Mouse (Mus musculus) hindbrain, postnatal 0 days (tissue): ENCODE results near the gene Gab1. TPM values are rescaled to one million over a fixed set of nuclear protein-coding genes. Genes with fewer than 3 reads are reported as not detected.

Experiments
- ATAC-seq: fragments of 200-750 bp; cut with Nextera tagmentation; 2 replicates; pipeline ENCODE4 v1.8.0; 2017; ENCODE audit warnings: mild to moderate bottlenecking, moderate TSS enrichment, moderate library complexity
- DNase-seq: peaks from one replicate; pipeline ENCODE4 v3.0.0-alpha.2; 2015; ENCODE audit warnings: low spot score
- H3K27ac ChIP-seq: fragments of 300-500 bp; sonication (generic); 2 replicates; pipeline ENCODE4 v1.5.1; 2014; ENCODE audit warnings: mild to moderate bottlenecking
- H3K27me3 ChIP-seq: fragments of 300-500 bp; sonication (generic); 2 replicates; pipeline ENCODE4 v1.6.1; 2014; ENCODE audit warnings: low read length, mixed read lengths; ENCODE audit not compliant: insufficient read depth
- H3K36me3 ChIP-seq: fragments of 300-500 bp; sonication (generic); 2 replicates; pipeline ENCODE4 v1.6.1; 2014; ENCODE audit warnings: low read length, mixed read lengths; ENCODE audit not compliant: insufficient read depth
- H3K4me1 ChIP-seq: fragments of 300-500 bp; sonication (generic); 2 replicates; pipeline ENCODE4 v1.6.1; 2014; ENCODE audit warnings: antibody characterized with exemption, low read length, mixed read lengths; ENCODE audit not compliant: insufficient read depth
- H3K4me2 ChIP-seq: fragments of 300-500 bp; sonication (generic); 2 replicates; pipeline ENCODE4 v1.6.1; 2014; ENCODE audit warnings: low read depth, mild to moderate bottlenecking, low read length, moderate library complexity, mixed read lengths
- H3K4me3 ChIP-seq: fragments of 300-500 bp; sonication (generic); 2 replicates; pipeline ENCODE4 v1.5.1; 2014; ENCODE audit warnings: low read length
- H3K9ac ChIP-seq: fragments of 300-500 bp; sonication (generic); replicated peaks from 2 replicates; pipeline ENCODE4 v1.6.1; 2014; ENCODE audit warnings: mild to moderate bottlenecking, low read length, moderate library complexity, mixed read lengths
- H3K9me3 ChIP-seq: fragments of 300-500 bp; sonication (generic); 2 replicates; pipeline ENCODE4 v1.6.1; 2016; ENCODE audit warnings: low read length, mixed read lengths
- CTCF ChIP-seq: IDR thresholded peaks from 2 replicates; pipeline ENCODE4 v1.5.1; 2016; ENCODE audit warnings: antibody characterized with exemption, control low read depth, low read depth
- WGBS: fragments of 180-500 bp; shearing (Covaris S2); extraction: QIAGEN DNeasy Blood & Tissue Kit; methylation state at CpG from one replicate; pipeline ENCODE4 v1.1.7; 2014; 5-methylcytosine and 5-hydroxymethylcytosine counted together
- polyA plus RNA-seq: library from polyadenylated mRNA; unstranded; fragments of >200 nt; fragmentation: Nextera tagmentation; extraction: Ambion mirVana; gene quantifications from 2 replicates; pipeline ENCODE4 v1.2.1, GENCODE M21; 2015
- total RNA-seq: library from RNA; depleted of rRNA; stranded (reverse); fragments of >200 nt; gene quantifications from 2 replicates; pipeline ENCODE4 v1.2.3, GENCODE M21; 2014

Gene Gab1
- total and polyA plus RNA-seq, 2 experiments from 2014 or later = 14.0 to 32.7 TPM

- Histone ChIP-seq H3K9ac (no peak overlapping the region), H3K4me3 (no peak overlapping the region), H3K27me3 (no peaks in the 10 kb centered on the region), H3K4me1 (peaks cover 6% of the 10 kb centered on the region; the same call in 1 of the 2 replicates), H3K9me3 (no peaks in the 10 kb centered on the region), H3K27ac (no peak overlapping the region), H3K4me2 (no peak overlapping the region), H3K36me3 (no peaks in the 10 kb centered on the region)
- DNase-seq = no peak
- 55% methylated on average over 10 of the region's 10 CpGs for WGBS
- no peak for TF ChIP-seq CTCF
- ATAC-seq = no peak
Observed at GRCm38 (mm10) chr8:80873723-80874427, 6.4 kb downstream of the Gab1 start.

GRCm38 (mm10) chr8:80872688-80873087, 7.6 kb downstream of the Gab1 start:
- Histone ChIP-seq H3K27ac (peak overlapping the region; percentile 41; the same call in 1 of the 2 replicates), H3K36me3 (no peaks in the 10 kb centered on the region), H3K4me1 (peaks cover 11% of the 10 kb centered on the region; the same call in 1 of the 2 replicates), H3K27me3 (no peaks in the 10 kb centered on the region), H3K4me3 (no peak overlapping the region), H3K9ac (no peak overlapping the region), H3K9me3 (no peaks in the 10 kb centered on the region), H3K4me2 (no peak overlapping the region)
- WGBS = 27% methylated on average over 4 of the region's 4 CpGs
- TF ChIP-seq CTCF = no peak
- DNase-seq (peak; percentile 58), ATAC-seq (peak; percentile 82)

DNA sequence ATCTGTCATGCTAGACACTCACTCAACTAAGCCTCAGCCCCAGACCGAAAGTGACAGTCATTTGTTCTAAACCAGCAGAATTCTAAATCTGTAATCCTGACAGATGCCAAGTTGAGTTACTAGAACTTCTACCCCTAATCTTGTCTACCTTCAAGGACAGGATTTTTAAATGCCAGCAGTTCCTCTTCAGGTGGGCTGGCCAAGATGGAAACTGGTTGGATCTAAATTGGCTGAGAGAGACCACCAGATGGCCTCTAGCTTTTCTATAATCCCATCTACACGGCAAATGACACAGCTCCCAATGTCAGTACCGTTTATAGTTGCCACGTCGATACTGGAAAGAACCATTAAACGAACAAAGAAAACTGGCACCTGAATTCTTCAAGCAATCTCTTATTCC, 8.9 kb downstream of the Gab1 start:
- Histone ChIP-seq H3K36me3 (no peaks in the 10 kb centered on the region), H3K9ac (no peak overlapping the region), H3K4me2 (no peak overlapping the region), H3K4me1 (peaks cover 16% of the 10 kb centered on the region; the same call in 1 of the 2 replicates), H3K27me3 (no peaks in the 10 kb centered on the region), H3K4me3 (no peak overlapping the region), H3K27ac (no peak overlapping the region; the same call in 1 of the 2 replicates), H3K9me3 (no peaks in the 10 kb centered on the region)
- ATAC-seq (no peak), DNase-seq (no peak)
- no peak for TF ChIP-seq CTCF
- WGBS = 66% methylated on average over 6 of the region's 6 CpGs

DNA sequence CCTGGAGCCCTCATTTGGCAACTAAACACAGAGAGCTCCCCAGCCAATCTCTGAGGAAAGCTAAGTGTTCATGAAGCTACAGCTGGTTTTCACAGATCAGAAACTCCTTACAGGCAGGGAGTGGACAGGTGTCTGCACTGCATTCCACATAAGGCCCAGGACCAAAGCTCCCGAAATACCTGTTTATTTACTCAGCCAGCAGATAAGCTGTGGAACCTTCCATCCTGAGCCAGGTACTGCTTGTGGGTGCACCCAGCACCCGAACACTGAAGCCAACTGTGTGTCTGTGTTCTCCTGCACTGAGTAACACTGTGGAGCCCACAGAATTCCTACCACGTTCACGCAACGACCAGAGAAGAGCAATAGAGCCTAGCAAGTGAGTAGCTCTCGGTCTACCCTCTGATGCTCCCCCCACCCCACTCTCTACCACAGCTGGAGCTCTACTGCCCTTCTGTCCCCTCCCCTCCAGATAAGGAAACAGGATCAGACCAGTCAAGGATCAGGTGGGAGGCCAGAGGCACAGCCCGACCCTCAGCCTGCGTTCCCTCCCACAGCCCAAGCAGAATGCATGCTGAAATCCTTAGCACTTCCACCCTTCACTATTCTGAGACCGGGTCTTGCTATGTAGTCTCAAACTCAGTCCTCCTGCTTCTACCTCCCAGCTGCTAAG, 9.6 kb downstream of the Gab1 start:
- no peak for DNase-seq
- H3K9ac ChIP-seq = no peak overlapping the region
- no peak overlapping the region for H3K4me2 ChIP-seq
- TF ChIP-seq CTCF = no peak
- H3K4me3 ChIP-seq = no peak overlapping the region
- peaks cover 16% of the 10 kb centered on the region; the same call in 1 of the 2 replicates for H3K4me1 ChIP-seq
- H3K36me3 ChIP-seq = no peaks in the 10 kb centered on the region
- 77% methylated on average over 9 of the region's 9 CpGs for WGBS
- H3K27me3 ChIP-seq = no peaks in the 10 kb centered on the region
- H3K9me3 ChIP-seq = no peaks in the 10 kb centered on the region
- ATAC-seq = no peak
- peak overlapping the region; percentile 69; the same call in 1 of the 2 replicates for H3K27ac ChIP-seq

DNA sequence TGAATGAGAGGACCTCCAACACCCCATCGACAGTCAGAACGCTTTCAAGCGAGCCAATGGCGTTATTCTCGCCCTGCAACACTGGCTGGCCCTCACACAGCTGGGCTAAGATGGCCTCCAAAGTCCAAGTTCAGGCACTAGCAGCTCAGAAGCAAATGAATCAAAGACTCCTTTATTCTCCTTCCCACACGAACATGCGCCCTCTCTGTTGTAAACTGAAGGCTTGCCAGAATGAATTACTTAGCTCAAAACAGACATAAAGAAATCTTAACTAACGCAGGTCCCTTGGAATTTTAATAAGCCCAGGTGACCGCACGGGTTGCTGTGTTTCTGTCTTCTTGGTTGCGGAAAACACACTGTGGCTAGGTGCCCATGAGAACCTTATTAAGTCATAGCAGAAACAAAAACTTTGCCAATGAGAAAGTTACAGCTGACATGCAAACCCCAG, 10.4 kb downstream of the Gab1 start:
- ATAC-seq (peak; percentile 61), DNase-seq (peak; percentile 62)
- peaks cover 16% of the 10 kb centered on the region; the same call in 1 of the 2 replicates for H3K4me1 ChIP-seq
- H3K27ac ChIP-seq = peak overlapping the region; percentile 69
- H3K9me3 ChIP-seq = no peaks in the 10 kb centered on the region
- no peak for TF ChIP-seq CTCF
- WGBS = 38% methylated on average over 11 of the region's 11 CpGs
- no peak overlapping the region for H3K4me3 ChIP-seq
- H3K4me2 ChIP-seq = no peak overlapping the region
- H3K9ac ChIP-seq = no peak overlapping the region
- H3K27me3 ChIP-seq = no peaks in the 10 kb centered on the region
- no peaks in the 10 kb centered on the region for H3K36me3 ChIP-seq

- no peak for ATAC-seq
- no peaks in the 10 kb centered on the region for H3K36me3 ChIP-seq
- WGBS = 69% methylated on average over 11 of the region's 11 CpGs
- TF ChIP-seq CTCF = no peak
- no peaks in the 10 kb centered on the region for H3K27me3 ChIP-seq
- no peak for DNase-seq
- no peak overlapping the region for H3K4me2 ChIP-seq
- H3K27ac ChIP-seq = peak overlapping the region; percentile 69; the same call in 1 of the 2 replicates
- no peak overlapping the region for H3K9ac ChIP-seq
- no peaks in the 10 kb centered on the region for H3K9me3 ChIP-seq
- peaks cover 16% of the 10 kb centered on the region; the same call in 1 of the 2 replicates for H3K4me1 ChIP-seq
- H3K4me3 ChIP-seq = no peak overlapping the region
Observed at GRCm38 (mm10) chr8:80868801-80869323, 11.5 kb downstream of the Gab1 start.
